Mouse (Mus musculus) urinary bladder, adult 2 months (tissue): ENCODE results near the gene Anks1b. TPM values are rescaled to one million over a fixed set of nuclear protein-coding genes. Genes with fewer than 3 reads are reported as not detected.
A peak's percentile ranks its signal among the peaks of the same experiment; 100 is the strongest.

Experiments
- DNase-seq: peaks from one replicate; pipeline ENCODE4 v3.0.0; 2022; ENCODE audit warnings: low spot score
- polyA plus RNA-seq: library from polyadenylated mRNA; depleted of rRNA; stranded (reverse); fragments of >200 nt; gene quantifications from 2 replicates; pipeline ENCODE4 v1.2.3, GENCODE M21; 2012; rRNA removed

Gene Anks1b
- 0.16 and 0.29 TPM in 2 replicates for polyA plus RNA-seq

DNA sequence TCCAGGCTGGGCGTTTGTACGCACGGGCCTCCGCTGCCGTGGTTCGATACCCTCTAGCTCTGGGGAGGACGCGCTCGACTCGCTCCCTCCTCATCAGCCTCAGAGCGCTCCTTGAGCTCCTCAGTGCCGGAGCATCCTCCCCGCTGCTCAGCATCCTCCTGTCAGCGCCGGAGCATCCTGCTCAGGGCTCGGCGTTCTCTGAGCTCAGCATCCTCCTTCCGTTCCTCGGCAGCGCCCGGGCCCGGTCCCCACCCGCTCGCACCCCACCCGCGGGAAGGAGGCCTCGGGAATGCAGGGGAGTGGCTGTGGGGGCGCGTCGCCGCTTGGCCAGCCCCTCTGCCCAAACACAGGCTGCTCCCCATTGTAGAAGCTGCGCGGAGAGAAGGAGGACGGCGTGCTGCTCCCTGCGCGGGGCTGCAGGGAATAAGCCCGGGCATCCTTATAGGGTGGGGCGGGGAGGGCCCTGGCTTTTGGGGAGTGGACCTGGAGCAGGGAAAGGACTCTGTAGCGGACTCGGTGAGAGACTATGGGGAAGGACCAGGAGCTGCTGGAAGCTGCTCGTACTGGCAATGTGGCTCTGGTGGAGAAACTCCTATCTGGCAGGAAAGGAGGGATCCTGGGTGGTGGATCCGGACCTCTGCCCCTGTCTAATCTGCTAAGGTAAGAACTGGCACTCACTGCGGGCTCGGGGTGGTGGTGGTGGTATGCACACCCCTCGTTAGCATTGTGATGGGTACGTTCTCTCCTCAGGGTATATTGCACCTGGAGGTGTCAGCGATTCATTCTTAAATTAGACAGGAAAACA, at the start of gene Anks1b:
Gene Anks1b, plus strand, starts transcription at position 364 of the 805 bp plus-strand sequence.
- peak; percentile 21 for DNase-seq

- no peak for DNase-seq
These were observed 49.4 kb upstream of the Anks1b start for GRCm38 (mm10) chr10:89823906-89824305.

DNA sequence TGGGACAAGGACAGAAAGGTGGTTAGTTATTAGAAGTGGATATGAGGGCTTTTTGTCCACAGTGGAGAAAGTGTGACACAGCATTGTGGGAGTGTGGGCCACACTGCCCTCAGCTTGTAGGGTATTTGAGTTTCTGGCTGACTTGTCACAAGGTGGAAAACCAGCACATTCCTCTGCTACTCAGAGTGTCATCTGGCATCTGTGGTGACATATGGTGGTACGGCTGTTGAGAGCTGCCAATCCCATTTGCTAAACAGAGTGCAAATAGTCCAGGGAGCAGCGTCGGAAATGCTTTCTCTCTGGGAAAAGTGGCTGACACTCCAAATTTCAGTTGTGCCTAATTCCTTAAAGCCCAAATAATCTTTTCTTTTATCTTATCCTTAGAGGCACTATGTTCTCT, 46.4 kb upstream of the Anks1b start:
- no peak for DNase-seq

- DNase-seq: no peak
These were observed 41.0 kb upstream of the Anks1b start for GRCm38 (mm10) chr10:89832334-89832733.

DNA sequence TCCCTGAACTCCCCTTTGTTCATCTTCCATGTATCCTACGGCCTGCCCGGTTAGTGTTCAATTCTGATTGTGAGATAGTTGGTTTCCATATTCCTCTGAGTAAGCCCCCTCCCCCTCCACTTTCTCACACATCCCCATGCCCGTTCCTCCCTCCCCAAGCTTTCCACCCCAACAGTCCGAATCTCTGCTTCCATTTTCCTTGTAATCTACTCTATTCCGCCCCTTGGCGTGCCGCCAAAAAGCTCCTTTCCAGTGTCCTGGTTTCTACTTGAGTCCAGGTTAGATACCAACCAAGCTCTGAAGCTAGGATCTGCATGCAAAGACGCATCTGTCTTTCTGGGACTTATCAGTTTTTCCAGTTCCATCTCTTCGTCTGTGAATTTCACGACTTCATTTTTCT, 40.1 kb upstream of the Anks1b start:
- no peak for DNase-seq

GRCm38 (mm10) chr10:89837476-89837875, 35.8 kb upstream of the Anks1b start:
- DNase-seq: no peak

GRCm38 (mm10) chr10:89838834-89839233, 34.5 kb upstream of the Anks1b start:
- DNase-seq: no peak

- no peak for DNase-seq
These were observed 22.4 kb upstream of the Anks1b start for GRCm38 (mm10) chr10:89850951-89851350.

DNA sequence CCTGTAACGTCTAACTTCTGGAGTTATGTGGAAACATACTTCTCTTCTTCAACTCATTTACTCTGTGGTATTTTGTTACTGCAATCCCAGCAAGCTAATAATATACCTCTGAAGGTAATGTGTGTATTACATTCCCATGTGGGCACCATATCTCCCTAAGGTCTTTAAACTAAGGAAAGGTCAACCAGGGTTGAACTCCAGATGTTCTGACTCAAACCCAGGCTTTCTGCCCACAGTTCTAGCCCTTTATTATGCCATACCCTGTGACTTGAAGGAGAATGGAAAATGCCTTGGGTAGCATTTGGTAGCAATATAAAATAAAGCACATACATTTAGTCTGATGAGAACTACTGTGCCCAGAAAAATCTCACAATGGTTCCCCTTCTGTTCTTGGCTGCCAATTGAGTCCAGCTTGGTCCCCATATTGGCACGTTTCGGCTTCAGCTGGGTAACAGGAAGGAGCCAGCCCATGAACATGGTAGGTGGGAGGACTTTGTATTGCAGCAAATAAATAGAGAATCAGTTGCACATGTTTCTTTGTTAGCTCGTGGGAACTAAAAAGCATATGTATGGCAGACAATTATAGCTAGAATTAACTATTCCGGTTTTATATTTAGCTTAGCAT, 17.9 kb upstream of the Anks1b start:
- no peak for DNase-seq

DNA sequence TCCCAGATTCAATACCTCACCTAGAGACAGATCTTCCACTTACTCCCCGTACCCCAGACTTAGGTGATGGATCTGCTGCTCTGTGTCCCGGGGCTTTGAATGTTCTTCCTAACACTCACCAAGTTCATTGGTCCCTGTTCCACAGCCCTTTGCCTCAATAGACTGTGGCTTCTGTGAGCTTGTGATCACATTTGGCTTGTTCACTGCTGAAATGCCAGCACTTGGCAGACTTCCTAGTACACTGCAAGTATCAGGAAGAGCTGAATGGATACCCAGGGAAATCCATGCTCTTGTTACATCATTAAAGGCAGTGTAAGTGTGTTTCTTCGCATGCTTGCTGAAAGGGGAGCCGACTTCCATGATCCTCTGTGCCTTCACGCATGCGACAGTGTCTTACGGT, 17.0 kb upstream of the Anks1b start:
- DNase-seq: no peak

GRCm38 (mm10) chr10:89868211-89868610, 5.1 kb upstream of the Anks1b start:
- DNase-seq: no peak

GRCm38 (mm10) chr10:89868836-89869235, 4.5 kb upstream of the Anks1b start:
- no peak for DNase-seq

- no peak for DNase-seq
These were observed 686 bp upstream of the Anks1b start for GRCm38 (mm10) chr10:89872501-89873145.

DNA sequence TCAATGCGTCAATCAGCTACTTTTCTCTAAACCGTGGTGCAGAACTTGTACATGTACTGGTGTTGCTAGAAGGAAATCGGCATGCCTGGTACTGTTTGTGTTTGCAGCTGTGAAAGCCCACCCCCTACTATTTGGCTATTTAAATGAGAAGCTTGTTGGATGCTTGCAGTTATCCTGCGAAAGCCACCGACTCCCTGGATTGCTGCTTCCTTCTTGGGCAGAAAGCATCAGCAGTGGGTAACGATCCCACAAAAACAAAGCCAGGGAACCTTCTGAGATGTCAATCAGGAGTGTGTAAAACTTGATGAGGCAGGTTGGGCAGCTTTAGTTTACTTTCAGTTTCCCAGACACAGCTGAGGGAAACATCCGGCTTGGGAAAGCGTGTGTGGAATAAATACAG, 727 bp downstream of the Anks1b start:
- DNase-seq: no peak

GRCm38 (mm10) chr10:89883561-89883960, 10.3 kb downstream of the Anks1b start:
- no peak for DNase-seq

GRCm38 (mm10) chr10:89902720-89903337, 29.5 kb downstream of the Anks1b start:
- DNase-seq: no peak

DNA sequence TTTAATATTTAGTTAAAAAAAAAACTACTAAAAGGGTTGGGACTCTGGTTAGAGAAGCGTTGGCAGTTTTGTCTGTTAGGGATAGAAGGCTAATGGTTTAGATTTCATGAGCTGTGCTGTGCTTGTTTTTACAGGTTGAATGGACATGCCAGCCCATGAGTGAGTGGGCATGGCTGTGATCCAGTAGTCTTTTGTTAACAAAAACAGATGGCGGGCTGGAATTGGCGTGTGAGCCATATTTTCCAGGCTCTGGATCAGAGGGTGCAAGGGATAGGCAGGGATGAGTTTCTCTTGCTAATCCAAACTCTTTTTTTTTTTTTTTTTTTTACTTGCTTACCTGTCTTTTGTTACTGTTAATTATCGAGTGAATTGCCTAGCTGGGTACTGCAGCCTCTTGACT, 38.6 kb downstream of the Anks1b start:
- DNase-seq: no peak

DNA sequence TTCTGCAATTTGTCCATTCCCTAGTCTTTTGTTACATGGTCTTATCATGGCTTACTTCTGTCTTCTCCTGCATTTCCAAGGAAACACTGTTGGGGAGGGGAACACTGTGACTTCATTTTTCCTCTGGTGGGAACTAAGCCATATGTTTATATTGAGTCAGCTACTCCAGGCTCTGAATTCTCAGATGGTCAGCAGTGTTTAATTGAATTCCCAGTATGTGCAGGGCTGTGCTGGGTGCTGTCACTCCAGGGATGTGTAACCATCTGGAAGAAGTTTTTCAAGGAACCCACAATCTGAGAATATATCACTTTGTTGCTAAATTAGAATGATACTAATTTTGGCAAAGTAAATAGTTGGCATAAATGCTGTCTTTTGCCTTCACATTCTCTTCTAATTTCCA, 39.9 kb downstream of the Anks1b start:
- DNase-seq: no peak

DNA sequence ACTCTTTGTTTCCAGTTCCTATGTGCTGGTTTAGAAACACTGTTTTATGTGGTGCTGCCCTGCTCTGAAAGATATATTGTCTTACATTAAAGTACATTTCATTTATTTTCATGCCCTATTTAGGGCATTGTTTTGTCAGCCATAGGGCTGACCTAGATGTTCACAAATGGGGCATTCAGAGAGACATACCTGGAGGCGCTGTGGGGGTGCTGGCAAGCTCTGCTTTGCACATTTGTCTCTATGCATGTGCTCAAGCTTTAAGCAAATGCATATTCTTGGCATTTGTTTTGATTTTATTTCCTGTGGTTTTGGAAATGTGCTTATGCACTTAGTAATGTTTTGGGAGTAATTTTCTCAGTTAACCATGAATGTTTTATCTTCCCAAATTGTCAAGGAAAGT, 43.8 kb downstream of the Anks1b start:
- no peak for DNase-seq

- DNase-seq: no peak
These were observed 48.7 kb downstream of the Anks1b start for GRCm38 (mm10) chr10:89921965-89922364.

- no peak for DNase-seq
These were observed 68.9 kb downstream of the Anks1b start for GRCm38 (mm10) chr10:89942180-89942579.

DNA sequence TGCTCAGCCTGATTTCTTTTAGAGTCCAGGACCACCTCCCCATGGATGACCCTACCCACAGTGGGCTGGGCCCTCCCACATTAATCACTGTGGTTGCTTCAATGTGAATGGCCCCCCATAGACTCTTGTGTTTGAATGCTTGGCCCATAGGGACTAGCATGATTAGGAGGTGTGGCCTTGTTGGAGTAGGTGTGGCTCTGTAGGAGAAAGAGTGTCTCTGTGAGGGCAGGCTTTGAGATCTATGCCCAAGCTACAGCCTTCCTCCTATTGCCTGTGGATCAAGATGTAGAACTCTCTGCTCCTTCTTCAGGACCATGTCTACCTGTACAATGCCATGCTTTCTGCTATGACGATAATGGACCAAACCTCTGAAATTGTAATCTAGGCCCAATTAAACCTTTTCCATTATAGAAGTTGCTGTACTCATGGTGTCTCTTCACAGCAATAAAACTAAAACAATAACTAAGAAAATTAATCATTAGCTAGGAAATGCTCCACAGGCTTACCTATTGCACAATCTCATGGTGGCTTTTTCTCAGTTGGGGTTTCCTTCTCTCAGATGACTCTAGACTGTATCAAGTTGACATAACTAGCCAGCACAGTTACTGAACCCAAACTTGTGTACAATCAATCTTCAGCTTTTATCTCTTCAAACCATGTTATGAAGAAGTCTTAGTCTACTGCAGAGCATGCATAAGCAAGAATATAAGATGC, 73.5 kb downstream of the Anks1b start:
- DNase-seq: no peak
